Mouse (Mus musculus) cortical plate, adult 2 months (tissue): ENCODE results near the gene Rsrp1.

Experiments
- CTCF ChIP-seq: fragments of 200-500 bp; IDR thresholded peaks from 2 replicates; pipeline ENCODE4 v1.5.1; 2011; ENCODE audit warnings: mild to moderate bottlenecking, control low read depth, low read length; ENCODE audit not compliant: insufficient read depth; ENCODE audit errors: extremely low read depth
- POLR2A ChIP-seq: fragments of 200-500 bp; IDR thresholded peaks from 2 replicates; pipeline ENCODE4 v1.6.1; 2011; ENCODE audit warnings: mild to moderate bottlenecking, low read length, control low read depth; ENCODE audit not compliant: insufficient read depth; ENCODE audit errors: extremely low read depth

- TF ChIP-seq CTCF = no peak
- no peak for TF ChIP-seq POLR2A
These were observed 6.2 kb upstream of the Rsrp1 start for GRCm38 (mm10) chr4:134917194-134917593.
